Mouse (Mus musculus): ENCODE measurements around the gene Gata1.

Gata1 gene

GRCm38 (mm10) chrX:7993068-7993735 is 15.3 kb upstream of the Gata1 start:
- no peak for DNase-seq (ENCODE audit: low read depth, low spot score)
- Histone ChIP-seq H3K27me3 (ENCODE audit: control insufficient read depth, insufficient read depth, low read length, poor library complexity, severe bottlenecking) (no peaks in the 10 kb centered on the region), H3K36me3 (ENCODE audit: control insufficient read depth, insufficient read depth, low read length, poor library complexity, severe bottlenecking) (no peaks in the 10 kb centered on the region)

GRCm38 (mm10) chrX:7992379-7993067 is 14.7 kb upstream of the Gata1 start:
- no peaks in the 10 kb centered on the region for H3K27me3 ChIP-seq (ENCODE audit: control insufficient read depth, insufficient read depth, low read length, poor library complexity, severe bottlenecking)
- no peaks in the 10 kb centered on the region for H3K36me3 ChIP-seq (ENCODE audit: control insufficient read depth, insufficient read depth, low read length, poor library complexity, severe bottlenecking)
- DNase-seq (ENCODE audit: low read depth, low spot score): no peak

GRCm38 (mm10) chrX:7981368-7981767 is 3.5 kb upstream of the Gata1 start:
- no peak for DNase-seq (ENCODE audit: low read depth, low spot score)
- H3K27me3 ChIP-seq (ENCODE audit: control insufficient read depth, insufficient read depth, low read length, poor library complexity, severe bottlenecking): no peaks in the 10 kb centered on the region
- H3K36me3 ChIP-seq (ENCODE audit: control insufficient read depth, insufficient read depth, low read length, poor library complexity, severe bottlenecking): no peaks in the 10 kb centered on the region

- Histone ChIP-seq H3K27me3 (ENCODE audit: control insufficient read depth, insufficient read depth, low read length, poor library complexity, severe bottlenecking) (no peaks in the 10 kb centered on the region), H3K36me3 (ENCODE audit: control insufficient read depth, insufficient read depth, low read length, poor library complexity, severe bottlenecking) (no peaks in the 10 kb centered on the region)
- DNase-seq (ENCODE audit: low read depth, low spot score): no peak
Observed at GRCm38 (mm10) chrX:7971292-7971691, 6.6 kb downstream of the Gata1 start.

GRCm38 (mm10) chrX:7968899-7969298 is 9.0 kb downstream of the Gata1 start:
- no peaks in the 10 kb centered on the region for H3K36me3 ChIP-seq (ENCODE audit: control insufficient read depth, insufficient read depth, low read length, poor library complexity, severe bottlenecking)
- no peaks in the 10 kb centered on the region for H3K27me3 ChIP-seq (ENCODE audit: control insufficient read depth, insufficient read depth, low read length, poor library complexity, severe bottlenecking)
- no peak for DNase-seq (ENCODE audit: low read depth, low spot score)

GRCm38 (mm10) chrX:7968226-7968625 is 9.6 kb downstream of the Gata1 start:
- Histone ChIP-seq H3K27me3 (ENCODE audit: control insufficient read depth, insufficient read depth, low read length, poor library complexity, severe bottlenecking) (no peaks in the 10 kb centered on the region), H3K36me3 (ENCODE audit: control insufficient read depth, insufficient read depth, low read length, poor library complexity, severe bottlenecking) (no peaks in the 10 kb centered on the region)
- DNase-seq (ENCODE audit: low read depth, low spot score): no peak

- Histone ChIP-seq H3K36me3 (ENCODE audit: control insufficient read depth, insufficient read depth, low read length, poor library complexity, severe bottlenecking) (no peaks in the 10 kb centered on the region), H3K27me3 (ENCODE audit: control insufficient read depth, insufficient read depth, low read length, poor library complexity, severe bottlenecking) (no peaks in the 10 kb centered on the region)
- no peak for DNase-seq (ENCODE audit: low read depth, low spot score)
Observed at GRCm38 (mm10) chrX:7967596-7968201, 10.2 kb downstream of the Gata1 start.

- DNase-seq (ENCODE audit: low read depth, low spot score): no peak
- Histone ChIP-seq H3K36me3 (ENCODE audit: control insufficient read depth, insufficient read depth, low read length, poor library complexity, severe bottlenecking) (no peaks in the 10 kb centered on the region), H3K27me3 (ENCODE audit: control insufficient read depth, insufficient read depth, low read length, poor library complexity, severe bottlenecking) (no peaks in the 10 kb centered on the region)
Observed at GRCm38 (mm10) chrX:7966161-7966560, 11.7 kb downstream of the Gata1 start.

GRCm38 (mm10) chrX:7963829-7964626 is 13.8 kb downstream of the Gata1 start:
- Histone ChIP-seq H3K36me3 (ENCODE audit: control insufficient read depth, insufficient read depth, low read length, poor library complexity, severe bottlenecking) (no peaks in the 10 kb centered on the region), H3K27me3 (ENCODE audit: control insufficient read depth, insufficient read depth, low read length, poor library complexity, severe bottlenecking) (no peaks in the 10 kb centered on the region)
- DNase-seq (ENCODE audit: low read depth, low spot score): peak; percentile 1

- H3K27me3 ChIP-seq (ENCODE audit: control insufficient read depth, insufficient read depth, low read length, poor library complexity, severe bottlenecking): no peaks in the 10 kb centered on the region
- no peaks in the 10 kb centered on the region for H3K36me3 ChIP-seq (ENCODE audit: control insufficient read depth, insufficient read depth, low read length, poor library complexity, severe bottlenecking)
- DNase-seq (ENCODE audit: low read depth, low spot score): no peak
Observed at GRCm38 (mm10) chrX:7958868-7959267, 19.0 kb downstream of the Gata1 start.

- Histone ChIP-seq H3K36me3 (ENCODE audit: control insufficient read depth, insufficient read depth, low read length, poor library complexity, severe bottlenecking) (no peaks in the 10 kb centered on the region), H3K27me3 (ENCODE audit: control insufficient read depth, insufficient read depth, low read length, poor library complexity, severe bottlenecking) (no peaks in the 10 kb centered on the region)
- DNase-seq (ENCODE audit: low read depth, low spot score): no peak
Observed at GRCm38 (mm10) chrX:7950091-7950490, 27.8 kb downstream of the Gata1 start.

- no peaks in the 10 kb centered on the region for H3K27me3 ChIP-seq (ENCODE audit: control insufficient read depth, insufficient read depth, low read length, poor library complexity, severe bottlenecking)
- no peaks in the 10 kb centered on the region for H3K36me3 ChIP-seq (ENCODE audit: control insufficient read depth, insufficient read depth, low read length, poor library complexity, severe bottlenecking)
- DNase-seq (ENCODE audit: low read depth, low spot score): peak; percentile 92
Observed at GRCm38 (mm10) chrX:7947900-7948492, 29.9 kb downstream of the Gata1 start.

- H3K27me3 ChIP-seq (ENCODE audit: control insufficient read depth, insufficient read depth, low read length, poor library complexity, severe bottlenecking): no peaks in the 10 kb centered on the region
- no peak for DNase-seq (ENCODE audit: low read depth, low spot score)
- H3K36me3 ChIP-seq (ENCODE audit: control insufficient read depth, insufficient read depth, low read length, poor library complexity, severe bottlenecking): no peaks in the 10 kb centered on the region
Observed at GRCm38 (mm10) chrX:7947108-7947899, 30.6 kb downstream of the Gata1 start, which contains the start of gene Hdac6. Gene Hdac6 (minus strand): TSS chrX:7947889.

- H3K27me3 ChIP-seq (ENCODE audit: control insufficient read depth, insufficient read depth, low read length, poor library complexity, severe bottlenecking): no peaks in the 10 kb centered on the region
- DNase-seq (ENCODE audit: low read depth, low spot score): no peak
- H3K36me3 ChIP-seq (ENCODE audit: control insufficient read depth, insufficient read depth, low read length, poor library complexity, severe bottlenecking): no peaks in the 10 kb centered on the region
Observed at GRCm38 (mm10) chrX:7945618-7946017, 32.3 kb downstream of the Gata1 start.

All from splenic B cell, adult 2 months (primary cell).